In genomic region chr3:84352353-84353034, GRCm38 (mm10) we compare ENCODE assay signal across 8 mouse cellular contexts. TPM values are rescaled to one million over a fixed set of nuclear protein-coding genes. Genes with fewer than 3 reads are reported as not detected.
DNase-seq lines count a peak whose midpoint lies in the region; ATAC-seq and TF ChIP-seq lines count a peak whose summit lies in the region.

No protein-coding gene starts in this region.

- intact Hi-C loops in gastrocnemius, adult 2 months (cut with DNase I), result loop anchor here (1.0 kb wide), 1 partner anchor 190 kb away; no protein-coding TSS in a partner anchor

- H3K9ac ChIP-seq in ES-E14 (ENCODE audit: insufficient read depth, low read depth, low read length, poor library complexity, severe bottlenecking), result no peak overlapping the region
- H3K9ac ChIP-seq in lung, postnatal 0 days (replicated peaks; ENCODE audit: low read depth), result no peak overlapping the region

- peak; percentile 87 for TF ChIP-seq CTCF in gastrocnemius, adult 2 months (IDR thresholded peaks at IDR 0.05)
- TF ChIP-seq CTCF in lung, postnatal 0 days (IDR thresholded peaks at IDR 0.05), result peak; percentile 85

- TF ChIP-seq EP300 in lung, postnatal 0 days (IDR thresholded peaks at IDR 0.05), result no peak

- in situ Hi-C loops in ES-E14 (cut with MboI; ENCODE audit: low sequenced_read_pairs in 2 of 2, unreplicated experiment in 2 of 2), result no loop called here

- 0 out of 4 replicates have a peak, but pooled peaks cover 0 to 2% of the 10 kb centered on the region in 2 experiments for H3K4me1 ChIP-seq in ES-E14 (ENCODE audit: control insufficient read depth in 2 of 2, insufficient read depth in 2 of 2, low read length in 2 of 2, poor library complexity in 1 of 2)
- no peaks in the 10 kb centered on the region for H3K4me1 ChIP-seq in lung, postnatal 0 days (ENCODE audit: insufficient read depth, low read depth, low read length)

- peak; percentile 61 for DNase-seq in CD4-positive helper T cell, adult 2 months (ENCODE audit: low read depth, low spot score)
- DNase-seq in ES-E14 (ENCODE audit: low read depth, low spot score), result peak; percentile 61
- DNase-seq in cerebellum, adult 8-10 months, result peak; percentile 55
- peak; percentile 78 for DNase-seq in gastrocnemius, adult 2 months
- peak; percentile 90 for DNase-seq in kidney, postnatal 10 days
- peak; percentile 63 for DNase-seq in lung, postnatal 0 days (ENCODE audit: low spot score)
- DNase-seq in right cerebral cortex, postnatal 10 days (ENCODE audit: low spot score in 2 of 2), result peak; percentile 46 to 81

- H3K9me3 ChIP-seq in ES-E14 (ENCODE audit: control insufficient read depth, insufficient read depth, low read depth, low read length), result no peaks in the 10 kb centered on the region
- H3K9me3 ChIP-seq in lung, postnatal 0 days (ENCODE audit: low read length), result no peaks in the 10 kb centered on the region

- H3K27me3 ChIP-seq in lung, postnatal 0 days (replicated peaks; ENCODE audit: insufficient read depth, low read length), result no peaks in the 10 kb centered on the region

- H3K4me2 ChIP-seq in lung, postnatal 0 days (replicated peaks; ENCODE audit: low read depth, low read length), result no peak overlapping the region

- H3K4me3 ChIP-seq in ES-E14 (ENCODE audit: insufficient read depth in 1 of 2, low read depth in 1 of 2, low read length in 2 of 2, poor library complexity in 1 of 2, severe bottlenecking in 1 of 2), result no peak overlapping the region
- H3K4me3 ChIP-seq in gastrocnemius, adult 2 months, result no peak overlapping the region
- no peak overlapping the region for H3K4me3 ChIP-seq in lung, postnatal 0 days (ENCODE audit: low read depth, low read length)

- no peak overlapping the region for H3K27ac ChIP-seq in ES-E14 (ENCODE audit: insufficient read depth, low read depth, low read length, poor library complexity, severe bottlenecking)
- no peak overlapping the region for H3K27ac ChIP-seq in gastrocnemius, adult 2 months
- H3K27ac ChIP-seq in lung, postnatal 0 days (ENCODE audit: low read length), result no peak overlapping the region

- ATAC-seq in lung, postnatal 0 days, result no peak
- no peak for ATAC-seq in monocyte, adult 5-6 weeks (replicated peaks; ENCODE audit: insufficient number of reproducible peaks, low FRiP score, low TSS enrichment, poor library complexity, severe bottlenecking)

- H3K36me3 ChIP-seq in ES-E14 (ENCODE audit: control insufficient read depth, insufficient read depth, low read length, poor library complexity, severe bottlenecking), result no peaks in the 10 kb centered on the region
- no peaks in the 10 kb centered on the region for H3K36me3 ChIP-seq in lung, postnatal 0 days (ENCODE audit: insufficient read depth, low read length)

- 57% methylated on average over 5 of the region's 5 CpGs for WGBS in lung, postnatal 0 days

TF ChIP-seq in ES-E14, 5 proteins besides CTCF, POLR2A, EP300 and RAD21:
- peak; percentile 76 for TF ChIP-seq ZC3H11A (IDR thresholded peaks at IDR 0.05; ENCODE audit: borderline replicate concordance, low read depth, low read length)
- no peak for TF ChIP-seq ZNF384 (IDR thresholded peaks at IDR 0.05; ENCODE audit: low read depth, low read length)

RNA-seq across cellular contexts. Expression of gene Trim2, which starts 45.8 kb away (rescaled TPM):
- 27.3 and 50.2 TPM in 2 replicates for total RNA-seq in ES-E14 (2012; rRNA removed)
- 1 to 10 TPM; 1.2 to 2.0 TPM for total RNA-seq in gastrocnemius, adult 2 months (2021)
- 18.7 and 20.0 TPM in 2 replicates for polyA plus RNA-seq in lung, postnatal 0 days (2015; fragmentation: Nextera tagmentation; extraction: Ambion mirVana)
- total RNA-seq in monocyte, adult 5-6 weeks (2017), result 0.39 TPM in 1 of 3 replicates, not detected in the others
